Comparison of ENCODE assay signal across 10 mouse cellular contexts in the genomic region with DNA sequence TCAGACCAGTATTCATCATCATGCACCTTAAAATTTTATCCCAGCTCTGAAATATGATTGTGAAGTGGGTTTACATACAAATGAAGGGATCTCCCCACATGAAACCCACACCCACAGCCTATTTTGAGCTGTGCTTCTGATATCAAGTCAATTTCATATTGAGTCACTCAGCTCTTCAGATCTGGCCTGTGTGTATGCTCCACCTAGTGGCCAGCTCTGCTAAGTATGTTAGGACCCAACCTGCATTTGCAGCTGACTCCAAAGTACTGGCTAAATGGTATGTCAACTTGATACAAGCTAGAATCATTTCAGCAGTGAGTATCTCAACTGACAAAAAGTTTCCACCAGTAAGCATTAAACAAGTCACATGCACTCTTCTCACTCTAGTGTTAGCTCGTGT.
DNase-seq lines count a peak whose midpoint lies in the region; ATAC-seq and TF ChIP-seq lines count a peak whose summit lies in the region.
"Had no signal": no experiment of that assay in that cellular context is flagged by ENCODE, and none has a peak within 500 bp of the region (broad histone marks: within the 10 kb centered on the region; RNA-seq: fewer than 3 reads in every experiment).

No protein-coding gene starts in this region.

- H3K4me3 ChIP-seq in forebrain, embryonic 16.5 days (replicated peaks; ENCODE audit: low read length), result no peak overlapping the region
- H3K4me3 ChIP-seq in liver, embryonic 14.5 days (ENCODE audit: insufficient read depth in 1 of 2, low read depth in 2 of 2, low read length in 2 of 2), result no peak overlapping the region
- no peak overlapping the region for H3K4me3 ChIP-seq in heart, embryonic 10.5 days
- H3K4me3 ChIP-seq: erythroblast, embryonic 14.5 days; liver, embryonic 15.5 days had no signal

- ATAC-seq in forebrain, embryonic 16.5 days, result peak; percentile 62; the same call in 1 of the 2 replicates
- ATAC-seq in liver, embryonic 14.5 days (ENCODE audit: insufficient read depth), result no peak

- H3K27me3 ChIP-seq in forebrain, embryonic 16.5 days (replicated peaks; ENCODE audit: control insufficient read depth, insufficient read depth, low read length), result no peaks in the 10 kb centered on the region
- H3K27me3 ChIP-seq in liver, embryonic 14.5 days (ENCODE audit: control insufficient read depth, insufficient read depth, low read length), result no peaks in the 10 kb centered on the region
- H3K27me3 ChIP-seq in heart, embryonic 10.5 days (ENCODE audit: insufficient read depth, poor library complexity, severe bottlenecking), result no peaks in the 10 kb centered on the region
- H3K27me3 ChIP-seq: liver, embryonic 15.5 days had no signal

- H3K36me3 ChIP-seq in forebrain, embryonic 16.5 days (ENCODE audit: control insufficient read depth, insufficient read depth), result no peaks in the 10 kb centered on the region
- H3K36me3 ChIP-seq in liver, embryonic 14.5 days (replicated peaks; ENCODE audit: control insufficient read depth, insufficient read depth, low read depth), result no peaks in the 10 kb centered on the region
- no peaks in the 10 kb centered on the region for H3K36me3 ChIP-seq in heart, embryonic 10.5 days
- H3K36me3 ChIP-seq: liver, embryonic 15.5 days had no signal

- no peak overlapping the region for H3K4me2 ChIP-seq in forebrain, embryonic 16.5 days (ENCODE audit: low read length)
- H3K4me2 ChIP-seq in liver, embryonic 14.5 days (ENCODE audit: low read depth), result no peak overlapping the region
- H3K4me2 ChIP-seq: liver, embryonic 15.5 days had no signal

- TF ChIP-seq CTCF in liver, embryonic 14.5 days (IDR thresholded peaks at IDR 0.05; ENCODE audit: low read depth), result peak; percentile 43

- peak; percentile 27 to 70 for DNase-seq in adrenal gland, adult (ENCODE audit: inconsistent age in 2 of 2, low spot score in 1 of 2)
- DNase-seq in adrenal gland, adult 8-10 months, result no peak
- peak; percentile 44 for DNase-seq in testis, postnatal 10 days (ENCODE audit: low spot score)
- DNase-seq in testis, postnatal 14 days (ENCODE audit: low spot score), result no peak
- DNase-seq in liver, embryonic 14.5 days (ENCODE audit: low read depth in 3 of 3, low spot score in 3 of 3), result peak in 1 of 3 experiments; percentile 3
- no peak for DNase-seq in urinary bladder, postnatal 14 days (ENCODE audit: low spot score)
- DNase-seq in heart, embryonic 10.5 days (ENCODE audit: low spot score), result no peak

- no peak overlapping the region for H3K27ac ChIP-seq in forebrain, embryonic 16.5 days (ENCODE audit: low read length)
- H3K27ac ChIP-seq in liver, embryonic 14.5 days, result no peak overlapping the region
- no peak overlapping the region for H3K27ac ChIP-seq in heart, embryonic 10.5 days
- H3K27ac ChIP-seq: liver, embryonic 15.5 days had no signal

- WGBS in forebrain, embryonic 16.5 days, result 40% methylated on average over 1 of the region's 1 CpGs
- WGBS in liver, embryonic 14.5 days (ENCODE audit: insufficient replicate concordance), result 7% methylated on average over 1 of the region's 1 CpGs
- WGBS in heart, embryonic 10.5 days, result 40% methylated on average over 1 of the region's 1 CpGs

- H3K4me1 ChIP-seq in forebrain, embryonic 16.5 days (replicated peaks; ENCODE audit: control insufficient read depth, insufficient read depth, low read length), result no peaks in the 10 kb centered on the region
- no peaks in the 10 kb centered on the region for H3K4me1 ChIP-seq in liver, embryonic 14.5 days (replicated peaks; ENCODE audit: control insufficient read depth in 2 of 2, insufficient read depth in 2 of 2, low read length in 1 of 2)
- no peaks in the 10 kb centered on the region for H3K4me1 ChIP-seq in heart, embryonic 10.5 days
- H3K4me1 ChIP-seq: liver, embryonic 15.5 days had no signal

- TF ChIP-seq EP300 in liver, embryonic 14.5 days (IDR thresholded peaks at IDR 0.05; ENCODE audit: low read depth), result no peak

- no peaks in the 10 kb centered on the region for H3K9me3 ChIP-seq in forebrain, embryonic 16.5 days (ENCODE audit: control insufficient read depth, low read length)
- H3K9me3 ChIP-seq in liver, embryonic 14.5 days (ENCODE audit: control insufficient read depth, low read length), result no peaks in the 10 kb centered on the region
- no peaks in the 10 kb centered on the region for H3K9me3 ChIP-seq in heart, embryonic 10.5 days
- H3K9me3 ChIP-seq: liver, embryonic 15.5 days had no signal

- H3K9ac ChIP-seq in forebrain, embryonic 16.5 days (replicated peaks; ENCODE audit: low read depth, low read length), result no peak overlapping the region
- no peak overlapping the region for H3K9ac ChIP-seq in liver, embryonic 14.5 days (replicated peaks)
- H3K9ac ChIP-seq: liver, embryonic 15.5 days had no signal

Comparison
In these comparisons a context has a peak if more than half of its experiments do, and no peak if none do; other contexts are left out.
1. DNase-seq: peak in adrenal gland, adult (2 of 2) and testis, postnatal 10 days (single experiment); none in adrenal gland, adult 8-10 months (single experiment), testis, postnatal 14 days (single experiment), urinary bladder, postnatal 14 days (single experiment) and heart, embryonic 10.5 days (single experiment).